Mouse (Mus musculus) olfactory bulb, adult 2 months (tissue): ENCODE data around the gene F830045P16Rik. TPM values are rescaled to one million over a fixed set of nuclear protein-coding genes. Genes with fewer than 3 reads are reported as not detected.
A peak's percentile ranks its signal among the peaks of the same experiment; 100 is the strongest.
"Not testable (repeated sequence)": the region's sequence is repeated elsewhere in the genome, so short reads cannot be mapped to it uniquely, and the experiment has no call there.

Experiments used
- H3K27ac ChIP-seq: fragments of 200-500 bp; 2 replicates; pipeline ENCODE4 v1.5.1; 2012; ENCODE audit warnings: low read depth, low read length; ENCODE audit not compliant: insufficient read depth
- H3K4me1 ChIP-seq: fragments of 200-500 bp; 2 replicates; pipeline ENCODE4 v1.6.1; 2012; ENCODE audit warnings: low read length; ENCODE audit not compliant: control insufficient read depth, insufficient read depth
- H3K4me3 ChIP-seq: fragments of 200-500 bp; 2 replicates; pipeline ENCODE4 v1.5.1; 2012; ENCODE audit warnings: mild to moderate bottlenecking, low read depth, low read length, moderate library complexity; ENCODE audit not compliant: insufficient read depth
- CTCF ChIP-seq: fragments of 200-500 bp; IDR thresholded peaks from 2 replicates; pipeline ENCODE4 v1.5.1; 2012; ENCODE audit warnings: low read depth, mild to moderate bottlenecking, low read length, moderate library complexity; ENCODE audit not compliant: insufficient read depth
- POLR2A ChIP-seq: fragments of 200-500 bp; IDR thresholded peaks from 2 replicates; pipeline ENCODE4 v1.6.1; 2012; ENCODE audit warnings: mild to moderate bottlenecking, low read depth, low read length, moderate library complexity; ENCODE audit not compliant: insufficient read depth
- WGBS: fragments of 180-500 bp; shearing (Covaris S2); methylation state at CpG from one replicate; pipeline ENCODE4 v1.1.7; 2018; 5-methylcytosine and 5-hydroxymethylcytosine counted together
- polyA plus RNA-seq: library from polyadenylated mRNA; stranded (reverse); fragments of >200 nt; gene quantifications from 2 replicates; pipeline ENCODE4 v1.2.4, GENCODE M21; 2012; ENCODE audit warnings: low replicate concordance; ENCODE audit not compliant: missing spikeins, insufficient read depth, insufficient read length

The F830045P16Rik gene
- polyA plus RNA-seq, 1 experiment: not detected

GRCm38 (mm10) chr2:129514923-129515920 lies 21.2 kb downstream of the F830045P16Rik start:
- WGBS: 60% methylated on average over 16 of the region's 16 CpGs
- peak overlapping the region; percentile 40; the same call in 1 of the 2 replicates for H3K27ac ChIP-seq
- no peak overlapping the region for H3K4me3 ChIP-seq

GRCm38 (mm10) chr2:129514401-129514667 lies 22.1 kb downstream of the F830045P16Rik start:
- Histone ChIP-seq H3K4me1 (peaks cover 8% of the 10 kb centered on the region; the same call in 1 of the 2 replicates), H3K4me3 (no peak overlapping the region), H3K27ac (0 out of 2 replicates have a peak overlapping the region, but pooled peaks have one; percentile 40)
- TF ChIP-seq CTCF (no peak), POLR2A (no peak)

More at GRCm38 (mm10) chr2:129514923-129515920, 21.2 kb downstream of the F830045P16Rik start:
- no peak for TF ChIP-seq POLR2A
- no peak for TF ChIP-seq CTCF
- H3K4me1 ChIP-seq: peaks cover 8% of the 10 kb centered on the region; the same call in 1 of the 2 replicates

- TF ChIP-seq POLR2A: no peak
- TF ChIP-seq CTCF: no peak
- no peak overlapping the region for H3K4me3 ChIP-seq
- peaks cover 8% of the 10 kb centered on the region; the same call in 1 of the 2 replicates for H3K4me1 ChIP-seq
- no peak overlapping the region for H3K27ac ChIP-seq
- WGBS: 78% methylated on average over 6 of the region's 6 CpGs
These were observed 22.6 kb downstream of the F830045P16Rik start for GRCm38 (mm10) chr2:129513546-129514400.

- not testable (repeated sequence) for H3K4me3 ChIP-seq, H3K27ac ChIP-seq, H3K4me1 ChIP-seq
- 94% methylated on average over 7 of the region's 7 CpGs for WGBS
These were observed 24.3 kb downstream of the F830045P16Rik start for GRCm38 (mm10) chr2:129512147-129512546.

- TF ChIP-seq POLR2A (no peak), CTCF (no peak)
- Histone ChIP-seq H3K4me3 (no peak overlapping the region), H3K27ac (no peak overlapping the region), H3K4me1 (no peaks in the 10 kb centered on the region)
- WGBS: 18% methylated on average over 6 of the region's 6 CpGs
These were observed 33.8 kb downstream of the F830045P16Rik start for GRCm38 (mm10) chr2:129502641-129503040.

- no peak for TF ChIP-seq POLR2A
- TF ChIP-seq CTCF: no peak
- Histone ChIP-seq H3K4me1 (no peaks in the 10 kb centered on the region), H3K27ac (no peak overlapping the region), H3K4me3 (no peak overlapping the region)
- 67% methylated on average over 3 of the region's 3 CpGs for WGBS
These were observed 46.7 kb downstream of the F830045P16Rik start for GRCm38 (mm10) chr2:129489496-129490285.

GRCm38 (mm10) chr2:129483150-129483549 lies 53.3 kb downstream of the F830045P16Rik start:
- H3K4me1 ChIP-seq: no peaks in the 10 kb centered on the region
- H3K4me3 ChIP-seq: no peak overlapping the region
- WGBS: 95% methylated on average over 3 of the region's 3 CpGs
- TF ChIP-seq POLR2A (no peak), CTCF (no peak)
- H3K27ac ChIP-seq: no peak overlapping the region

- Histone ChIP-seq H3K27ac (no peak overlapping the region), H3K4me1 (no peaks in the 10 kb centered on the region), H3K4me3 (no peak overlapping the region)
- no peak for TF ChIP-seq CTCF
- WGBS: 17% methylated on average over 5 of the region's 5 CpGs
These were observed 64.5 kb downstream of the F830045P16Rik start for GRCm38 (mm10) chr2:129471905-129472304.

GRCm38 (mm10) chr2:129470839-129471238 lies 65.6 kb downstream of the F830045P16Rik start:
- no peak overlapping the region for H3K4me3 ChIP-seq
- WGBS: 91% methylated on average over 2 of the region's 2 CpGs
- H3K4me1 ChIP-seq: no peaks in the 10 kb centered on the region
- no peak for TF ChIP-seq POLR2A
- no peak for TF ChIP-seq CTCF
- no peak overlapping the region for H3K27ac ChIP-seq

- not testable (repeated sequence) for H3K4me3 ChIP-seq, H3K4me1 ChIP-seq, H3K27ac ChIP-seq
- 88% methylated on average over 1 of the region's 1 CpGs for WGBS
These were observed 97.6 kb downstream of the F830045P16Rik start for GRCm38 (mm10) chr2:129438772-129439171.
